Mouse (Mus musculus) CD4-positive, CD25-positive, alpha-beta regulatory T cell, adult 2 months (primary cell): ENCODE data around the gene Slc22a1.

ENCODE experiments used
- DNase-seq: peaks from one replicate; pipeline ENCODE4 v3.0.0-alpha.2; 2012; ENCODE audit warnings: low read depth, low spot score

Gene Slc22a1

DNA sequence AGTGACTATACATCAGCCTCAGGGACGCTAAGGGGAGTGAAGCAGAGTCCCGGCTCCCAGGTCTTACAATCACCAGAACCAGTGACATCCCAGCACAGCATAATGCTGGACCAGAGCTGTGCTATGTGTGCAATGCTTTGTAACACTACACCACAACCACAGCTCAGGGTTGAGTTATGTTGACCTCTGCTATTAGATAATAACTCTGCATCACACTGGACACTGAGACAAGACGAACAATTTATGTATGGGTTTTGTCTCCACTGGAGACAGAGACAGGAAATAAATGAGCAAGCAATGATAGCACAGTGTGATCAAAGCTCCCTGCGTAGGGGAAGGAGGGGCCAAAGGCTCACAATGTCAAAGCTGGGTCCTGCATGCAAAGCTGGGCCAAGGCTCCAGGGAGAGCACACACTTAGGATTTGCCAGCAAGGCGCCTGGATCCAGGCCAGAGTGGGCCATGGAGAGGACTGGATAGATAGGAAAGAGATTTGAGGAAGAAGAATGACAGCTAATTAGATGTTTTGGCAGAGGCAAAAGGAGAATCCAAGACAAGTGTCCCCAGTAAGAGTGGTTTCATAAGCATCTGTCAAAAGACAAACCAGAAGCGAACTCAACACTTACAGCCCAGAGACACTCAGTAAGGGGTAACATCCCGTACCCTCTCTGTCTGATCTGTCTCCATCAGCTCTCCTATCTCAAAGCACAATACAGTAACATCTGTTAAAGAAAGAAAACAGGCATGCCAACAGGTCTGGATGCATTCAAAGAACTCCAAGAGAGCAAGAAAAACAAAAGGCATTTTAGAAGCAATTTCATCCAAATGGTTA, 43.6 kb downstream of the Slc22a1 start:
- peak; percentile 54 for DNase-seq

DNA sequence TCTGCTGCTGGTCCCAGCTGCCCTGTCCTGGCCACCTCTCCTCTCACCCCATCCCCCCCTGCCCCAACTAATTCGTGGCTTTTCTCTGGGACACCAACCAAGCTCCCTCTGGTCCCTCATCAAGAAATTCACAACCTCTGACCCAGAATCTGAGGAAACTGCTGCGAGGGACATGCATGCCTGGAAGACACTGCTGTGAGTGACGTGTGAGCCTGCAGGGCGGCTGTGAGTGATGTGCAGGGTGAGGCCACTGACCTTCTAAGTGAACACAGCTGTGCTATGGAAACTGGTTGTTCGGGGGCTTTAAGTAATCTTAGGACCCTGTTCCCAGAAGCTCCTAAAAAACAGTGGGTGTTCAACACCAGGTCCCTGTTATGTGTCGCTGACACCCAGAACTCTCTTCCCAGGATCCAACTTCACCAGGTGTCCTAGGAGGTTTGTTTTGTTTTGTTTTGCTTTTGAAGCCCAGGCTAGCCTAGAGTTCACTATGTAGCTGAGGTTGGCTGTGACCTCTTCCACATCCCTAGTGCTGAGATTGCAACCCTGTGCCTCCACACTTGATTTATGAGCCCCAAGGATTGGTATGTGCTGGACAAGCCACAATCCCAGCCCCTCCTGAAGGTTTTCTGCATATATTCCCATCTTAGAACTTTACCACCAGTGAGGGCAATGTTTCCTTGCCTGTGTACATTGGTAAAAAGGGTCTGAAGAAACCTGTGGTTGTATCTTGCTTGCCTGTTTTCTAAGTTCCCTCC, 44.5 kb downstream of the Slc22a1 start:
- no peak for DNase-seq

DNA sequence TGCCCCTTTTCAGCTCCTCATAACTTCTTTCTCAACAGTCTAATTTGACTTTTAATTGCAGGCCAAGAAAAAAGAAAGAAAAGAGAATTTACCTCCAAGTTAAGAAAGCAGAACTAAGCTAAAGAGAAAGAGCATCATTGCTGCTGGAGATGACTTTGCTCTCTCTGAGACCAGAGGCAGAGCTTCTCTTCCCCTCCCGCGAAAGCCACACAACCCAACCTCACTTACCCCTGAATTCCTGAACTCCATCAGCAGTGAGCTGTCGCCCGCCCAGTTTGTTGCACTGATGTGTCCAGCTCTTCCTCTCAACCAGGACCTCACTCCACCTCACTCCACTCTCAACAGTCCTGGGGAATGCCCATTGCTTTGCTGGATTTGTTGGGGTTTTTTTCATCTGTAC, 47.6 kb downstream of the Slc22a1 start:
- DNase-seq = no peak

DNA sequence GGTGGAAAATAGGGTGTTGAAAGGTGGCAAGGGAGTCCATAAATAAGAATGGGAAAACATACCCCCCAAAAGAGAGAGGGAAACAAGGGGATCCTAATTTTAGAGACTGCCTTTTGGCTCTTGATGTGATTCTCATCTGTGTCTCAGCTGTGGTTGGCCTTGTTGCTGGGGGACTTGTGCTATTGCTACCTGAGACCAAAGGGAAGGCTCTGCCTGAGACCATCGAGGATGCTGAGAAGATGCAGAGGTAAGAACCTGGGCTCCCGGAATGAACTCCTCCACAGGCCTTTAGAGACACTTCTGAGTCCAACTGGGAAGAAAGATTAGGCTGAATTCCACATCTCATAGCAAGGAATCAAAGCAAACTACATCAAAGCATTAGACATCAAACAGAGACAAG, 56.0 kb downstream of the Slc22a1 start:
- DNase-seq = no peak

DNA sequence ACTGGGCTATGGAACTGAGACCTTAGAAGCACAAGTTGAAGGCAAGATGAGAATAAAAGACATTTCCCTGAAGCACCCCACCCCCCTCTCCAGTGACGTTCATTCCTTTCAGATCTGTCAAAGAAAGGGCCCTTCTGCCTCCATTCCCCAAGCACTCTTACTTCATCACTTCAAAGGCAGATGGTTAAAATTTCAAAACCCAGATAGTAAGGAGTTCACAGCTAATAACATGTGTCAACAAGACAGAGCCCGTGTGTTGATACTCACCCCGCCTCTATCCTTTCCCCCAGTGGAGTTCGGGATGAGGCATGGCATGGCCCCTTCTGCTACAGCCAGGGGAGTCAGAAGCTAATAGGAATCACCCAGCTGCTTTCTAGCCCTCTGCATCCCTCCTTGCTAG, 60.2 kb downstream of the Slc22a1 start:
- DNase-seq = peak; percentile 49

DNA sequence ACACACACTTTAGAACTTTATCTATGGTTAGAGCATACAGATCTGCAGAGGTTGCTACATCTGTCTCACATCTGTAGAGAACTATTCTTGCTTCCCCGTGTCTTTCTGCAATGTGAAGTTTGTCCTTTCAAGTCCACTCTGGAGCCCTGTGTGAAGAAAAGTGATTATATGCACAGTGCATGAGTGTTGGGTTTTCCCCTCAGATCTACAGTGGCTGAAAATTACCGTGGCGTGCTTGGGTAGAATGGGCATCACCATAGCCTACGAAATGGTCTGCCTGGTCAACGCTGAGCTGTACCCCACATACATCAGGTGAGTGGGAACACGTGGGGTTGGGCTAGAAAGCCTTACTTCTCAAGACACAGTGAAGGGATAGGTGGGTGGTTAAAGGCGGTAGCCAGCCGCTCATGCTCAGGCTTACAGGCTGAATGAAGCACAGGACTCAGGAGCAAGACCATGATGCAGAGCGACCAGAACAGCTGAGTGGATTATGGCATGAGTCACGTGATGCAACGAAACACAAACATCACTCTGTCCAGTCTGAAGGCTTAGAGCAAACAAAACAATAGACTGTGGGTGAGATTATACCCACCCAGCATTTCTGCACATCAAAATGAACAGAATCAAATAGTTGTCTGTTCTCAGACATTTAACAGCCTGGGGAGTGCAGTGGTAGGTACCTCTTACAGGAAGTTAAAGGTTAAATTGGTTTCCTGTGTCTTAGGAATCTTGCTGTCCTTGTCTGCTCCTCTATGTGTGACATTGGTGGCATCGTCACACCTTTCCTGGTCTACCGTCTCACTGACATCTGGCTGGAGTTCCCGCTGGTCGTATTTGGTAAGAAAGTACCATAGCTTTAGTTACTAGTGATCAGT, 60.9 kb downstream of the Slc22a1 start:
- DNase-seq = peak; percentile 55

DNA sequence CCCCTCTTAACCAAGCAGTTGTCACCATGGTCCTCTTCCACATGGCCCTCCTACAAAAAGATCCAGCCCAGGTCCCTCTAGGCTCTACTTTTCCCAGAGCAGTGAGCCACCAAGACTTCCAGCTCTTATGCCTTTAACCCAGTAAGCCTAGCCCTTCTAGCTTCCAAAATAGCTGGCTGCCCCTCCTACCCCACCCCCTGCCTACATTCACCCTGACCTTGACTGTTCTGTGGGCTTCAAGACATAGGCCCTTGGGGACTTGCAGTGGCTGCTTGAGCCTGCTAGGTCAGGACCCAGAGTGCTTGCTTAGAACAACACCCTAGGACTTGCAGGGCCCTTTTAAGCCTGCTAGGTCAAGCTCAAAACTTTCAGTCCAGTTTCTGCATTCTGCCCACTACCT, 68.4 kb downstream of the Slc22a1 start:
- DNase-seq = no peak

DNA sequence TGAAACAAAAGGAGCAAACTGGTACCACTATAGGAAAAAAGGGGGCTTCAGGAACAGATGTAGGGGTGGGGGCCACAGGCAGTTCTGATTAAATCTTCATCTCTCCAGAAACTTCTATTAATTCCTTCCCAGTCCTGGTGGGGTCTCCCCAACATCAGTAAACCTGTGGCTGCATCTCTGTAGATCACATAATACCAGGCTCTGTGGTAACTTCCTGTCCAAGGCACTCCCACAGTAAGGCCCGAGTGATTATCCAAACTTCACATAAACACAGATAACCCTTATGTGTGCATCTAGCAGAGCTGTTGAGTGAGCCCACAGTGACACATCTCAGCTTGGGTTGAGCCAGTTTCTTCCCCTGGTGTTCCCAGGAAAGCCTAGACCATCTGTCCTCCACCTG, 69.0 kb downstream of the Slc22a1 start:
- DNase-seq = peak; percentile 59
